Mouse (Mus musculus): ENCODE results near the gene Btbd19.

GRCm38 (mm10) chr4:117161183-117161582 is 35.7 kb upstream of the Btbd19 start:
- no peak for TF ChIP-seq EP300 (IDR thresholded peaks at IDR 0.05)
- TF ChIP-seq CTCF (IDR thresholded peaks at IDR 0.05): no peak

Measured in lung, postnatal 0 days (tissue).